Mouse (Mus musculus): ENCODE results near the gene Prrt3.
A peak's percentile ranks its signal among the peaks of the same experiment; 100 is the strongest.

Prrt3 gene

GRCm38 (mm10) chr6:113489410-113489809 lies 12.3 kb downstream of the Prrt3 start:
- no peak for DNase-seq (ENCODE audit: low spot score)

- DNase-seq (ENCODE audit: low spot score), result peak; percentile 41
Measured at GRCm38 (mm10) chr6:113487125-113487576, 14.6 kb downstream of the Prrt3 start.

- peak; percentile 16 for DNase-seq (ENCODE audit: low spot score)
Measured at GRCm38 (mm10) chr6:113483729-113484128, 18.0 kb downstream of the Prrt3 start.

GRCm38 (mm10) chr6:113483100-113483615 lies 18.6 kb downstream of the Prrt3 start, which contains the start of gene Creld1:
TSS of gene Creld1 (plus strand) at chr6:113483297.
- peak; percentile 95 for DNase-seq (ENCODE audit: low spot score)

GRCm38 (mm10) chr6:113482477-113483099 lies 19.1 kb downstream of the Prrt3 start:
- DNase-seq (ENCODE audit: low spot score), result no peak

GRCm38 (mm10) chr6:113480555-113481373 lies 21.0 kb downstream of the Prrt3 start:
- no peak for DNase-seq (ENCODE audit: low spot score)

- DNase-seq (ENCODE audit: low spot score), result no peak
Measured at GRCm38 (mm10) chr6:113478906-113479305, 22.8 kb downstream of the Prrt3 start.

GRCm38 (mm10) chr6:113477353-113477752 lies 24.4 kb downstream of the Prrt3 start:
- no peak for DNase-seq (ENCODE audit: low spot score)

GRCm38 (mm10) chr6:113473715-113474114 lies 28.0 kb downstream of the Prrt3 start:
- no peak for DNase-seq (ENCODE audit: low spot score)

GRCm38 (mm10) chr6:113473246-113473645 lies 28.5 kb downstream of the Prrt3 start:
- no peak for DNase-seq (ENCODE audit: low spot score)

- DNase-seq (ENCODE audit: low spot score), result no peak
Measured at GRCm38 (mm10) chr6:113472061-113472460, 29.7 kb downstream of the Prrt3 start.

- DNase-seq (ENCODE audit: low spot score), result no peak
Measured at GRCm38 (mm10) chr6:113471297-113471936, 30.3 kb downstream of the Prrt3 start, which contains the start of gene Il17rc. TSS of gene Il17rc (plus strand) at chr6:113471427.

- peak; percentile 44 for DNase-seq (ENCODE audit: low spot score)
Measured at GRCm38 (mm10) chr6:113469432-113469831, 32.3 kb downstream of the Prrt3 start.

- peak; percentile 50 for DNase-seq (ENCODE audit: low spot score)
Measured at GRCm38 (mm10) chr6:113469021-113469420, 32.7 kb downstream of the Prrt3 start.

GRCm38 (mm10) chr6:113468512-113468911 lies 33.2 kb downstream of the Prrt3 start:
- no peak for DNase-seq (ENCODE audit: low spot score)

GRCm38 (mm10) chr6:113465602-113466001 lies 36.1 kb downstream of the Prrt3 start:
- DNase-seq (ENCODE audit: low spot score), result no peak

GRCm38 (mm10) chr6:113464040-113464439 lies 37.7 kb downstream of the Prrt3 start:
- DNase-seq (ENCODE audit: low spot score), result no peak

- no peak for DNase-seq (ENCODE audit: low spot score)
Measured at GRCm38 (mm10) chr6:113458635-113459034, 43.1 kb downstream of the Prrt3 start.

- DNase-seq (ENCODE audit: low spot score), result no peak
Measured at GRCm38 (mm10) chr6:113457952-113458534, 43.7 kb downstream of the Prrt3 start, which contains the start of gene Il17re. TSS of gene Il17re (plus strand) at chr6:113458484.

GRCm38 (mm10) chr6:113455007-113455406 lies 46.7 kb downstream of the Prrt3 start:
- DNase-seq (ENCODE audit: low spot score), result no peak

GRCm38 (mm10) chr6:113451839-113452238 lies 49.9 kb downstream of the Prrt3 start:
- DNase-seq (ENCODE audit: low spot score), result no peak

GRCm38 (mm10) chr6:113447639-113448038 lies 54.1 kb downstream of the Prrt3 start:
- no peak for DNase-seq (ENCODE audit: low spot score)
